Mouse (Mus musculus) embryonic facial prominence, embryonic 10.5 days (tissue): ENCODE results near the gene Mrps22. TPM values are rescaled to one million over a fixed set of nuclear protein-coding genes. Genes with fewer than 3 reads are reported as not detected.

Source experiments
- DNase-seq: peaks from one replicate; pipeline ENCODE4 v3.0.0-alpha.2; 2017; ENCODE audit warnings: low spot score
- H3K27ac ChIP-seq: fragments of 300-500 bp; sonication (generic); replicated peaks from 2 replicates; pipeline ENCODE4 v1.5.1; 2016; ENCODE audit warnings: mild to moderate bottlenecking
- H3K27me3 ChIP-seq: fragments of 300-500 bp; sonication (generic); replicated peaks from 2 replicates; pipeline ENCODE4 v1.6.1; 2016; ENCODE audit warnings: low read depth, mild to moderate bottlenecking; ENCODE audit not compliant: poor library complexity, severe bottlenecking
- H3K36me3 ChIP-seq: fragments of 300-500 bp; sonication (generic); replicated peaks from 2 replicates; pipeline ENCODE4 v1.6.1; 2016; ENCODE audit warnings: mild to moderate bottlenecking, moderate library complexity
- H3K4me1 ChIP-seq: fragments of 300-500 bp; sonication (generic); 2 replicates; pipeline ENCODE4 v1.6.1; 2016
- H3K4me3 ChIP-seq: fragments of 300-500 bp; sonication (generic); 2 replicates; pipeline ENCODE4 v1.5.1; 2016; ENCODE audit warnings: mild to moderate bottlenecking, moderate library complexity
- H3K9me3 ChIP-seq: fragments of 300-500 bp; sonication (generic); 2 replicates; pipeline ENCODE4 v1.6.1; 2016; ENCODE audit warnings: mild to moderate bottlenecking
- WGBS: fragments of 180-500 bp; shearing (Covaris S2); methylation state at CpG from one replicate; pipeline ENCODE4 v1.1.7; 2016; 5-methylcytosine and 5-hydroxymethylcytosine counted together
- polyA plus RNA-seq: library from polyadenylated mRNA; unstranded; fragments of >200 nt; fragmentation: Nextera tagmentation; extraction: Ambion mirVana; gene quantifications from 2 replicates; pipeline ENCODE4 v1.2.1, GENCODE M21; 2016

Mrps22 gene
- polyA plus RNA-seq, 1 experiment from 2014 or later: 82.5 TPM

DNA sequence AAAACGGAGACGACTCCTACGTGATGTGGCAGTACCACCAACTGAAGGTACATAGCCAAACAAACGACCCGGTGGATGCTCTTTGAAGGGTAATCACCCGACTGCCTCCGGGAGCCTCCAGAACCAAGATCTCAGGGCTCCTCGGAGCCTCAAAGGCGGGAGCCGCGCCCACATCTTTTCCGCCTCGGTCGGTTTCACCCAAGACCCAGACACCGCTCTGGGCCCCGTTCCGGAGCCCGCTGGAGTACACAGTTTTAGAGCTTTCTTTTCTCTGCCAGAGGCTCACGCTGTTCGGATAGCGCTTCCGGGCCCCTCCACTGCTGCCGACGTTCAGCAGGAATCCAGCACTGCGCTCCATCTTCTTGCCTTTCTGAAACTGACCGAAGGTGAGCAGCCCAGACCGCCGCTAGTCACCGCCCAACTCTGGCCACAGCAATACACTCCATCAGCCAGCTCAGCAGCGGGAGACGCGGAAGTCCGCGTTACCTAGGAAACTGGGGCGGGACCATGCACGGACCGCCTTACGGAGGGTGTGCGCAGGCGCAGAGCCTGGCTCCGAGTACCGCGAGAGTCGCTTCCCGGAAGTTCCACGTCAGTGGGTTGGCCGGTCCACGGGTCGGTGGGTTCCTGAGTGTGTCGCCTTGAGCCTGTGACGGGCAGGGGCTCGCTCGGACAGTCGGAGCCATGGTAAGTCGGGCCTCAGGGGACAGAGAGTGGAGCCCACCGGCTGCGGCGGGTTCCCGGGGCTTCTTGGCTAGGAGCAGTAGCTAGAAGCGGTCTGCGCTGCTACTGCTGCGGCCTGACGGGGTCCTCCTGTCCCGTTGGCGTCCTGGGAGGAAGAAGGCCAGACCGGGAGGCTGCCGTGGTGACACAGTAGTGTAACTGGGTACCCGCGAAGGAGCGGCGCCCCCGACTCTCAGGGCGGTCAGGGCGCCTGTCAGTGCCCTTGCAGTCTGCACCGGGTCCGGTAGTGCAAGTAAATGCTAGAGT, 38.0 kb downstream of the Mrps22 start, which contains the start of gene Copb2:
TSS of gene Copb2 (plus strand) at position 585 of the 990 bp plus-strand sequence.
- Histone ChIP-seq H3K9me3 (no peaks in the 10 kb centered on the region), H3K36me3 (peaks cover 8% of the 10 kb centered on the region), H3K4me3 (peak within 1 kb of the TSS; percentile 91), H3K27ac (peak within 1 kb of the TSS; percentile 87), H3K4me1 (peaks cover 19% of the 10 kb centered on the region), H3K27me3 (no peaks in the 10 kb centered on the region)
- DNase-seq: peak; percentile 98
- WGBS: under 1% methylated on average over 76 of the region's 76 CpGs

DNA sequence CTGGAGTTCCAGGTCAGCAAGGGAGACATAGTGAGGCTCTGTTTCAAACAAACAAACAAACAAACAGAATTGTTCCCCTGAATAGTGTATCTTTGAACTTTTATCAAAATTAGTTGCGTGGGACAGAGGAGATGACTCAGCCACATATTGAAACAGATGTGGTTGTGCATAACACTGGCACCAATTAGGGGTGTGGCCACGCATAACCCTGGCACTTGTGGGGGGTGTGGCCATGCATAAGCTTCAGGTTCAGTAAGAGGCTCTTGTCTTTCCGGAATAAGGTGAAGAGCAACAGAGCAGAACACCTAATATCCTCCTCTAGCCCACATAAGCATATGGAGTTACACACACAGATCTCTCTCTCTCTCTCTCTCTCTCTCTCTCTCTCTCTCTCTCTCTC, 57.4 kb downstream of the Mrps22 start:
- Histone ChIP-seq H3K4me1 (no peaks in the 10 kb centered on the region), H3K4me3 (no peak overlapping the region), H3K27me3 (no peaks in the 10 kb centered on the region; the same call in 1 of the 2 replicates), H3K9me3 (no peaks in the 10 kb centered on the region), H3K27ac (no peak overlapping the region), H3K36me3 (no peaks in the 10 kb centered on the region)
- DNase-seq: no peak
- 77% methylated on average over 3 of the region's 3 CpGs for WGBS

Other genes with a start within 250 kb of the Mrps22 start
- gene Rbp1, start 178.7 kb downstream of the Mrps22 start, polyA plus RNA-seq: 54.4 and 63.0 TPM in 2 replicates
- gene Rbp2, start 115.5 kb downstream of the Mrps22 start, polyA plus RNA-seq: 0.44 and 0.65 TPM in 2 replicates
- 159 and 163 TPM in 2 replicates for gene Copb2, start 37.9 kb downstream of the Mrps22 start, polyA plus RNA-seq
- gene Prr23a1, start 240.8 kb upstream of the Mrps22 start, polyA plus RNA-seq: 0.18 TPM in 1 of 2 replicates, not detected in the other